Mouse (Mus musculus) limb, embryonic 14.5 days (tissue): Measurements from ENCODE around the gene Prpf18. TPM values are rescaled to one million over a fixed set of nuclear protein-coding genes. Genes with fewer than 3 reads are reported as not detected.

Experiments
- ATAC-seq: fragments of 200-750 bp; cut with Nextera tagmentation; 2 replicates; pipeline ENCODE4 v1.8.0; 2017; ENCODE audit warnings: low read depth, moderate number of reproducible peaks, moderate TSS enrichment; ENCODE audit not compliant: low FRiP score
- DNase-seq: peaks from one replicate; pipeline ENCODE4 v3.0.0-alpha.2; 2015; ENCODE audit warnings: low spot score
- H3K27ac ChIP-seq: fragments of 300-500 bp; sonication (generic); replicated peaks from 2 replicates; pipeline ENCODE4 v1.5.1; 2014; ENCODE audit warnings: low read depth, mild to moderate bottlenecking, low read length, moderate library complexity, mixed read lengths
- H3K27me3 ChIP-seq: fragments of 300-500 bp; sonication (generic); 2 replicates; pipeline ENCODE4 v1.6.1; 2014; ENCODE audit warnings: low read length, mixed read lengths; ENCODE audit not compliant: control insufficient read depth, insufficient read depth
- H3K36me3 ChIP-seq: fragments of 300-500 bp; sonication (generic); 2 replicates; pipeline ENCODE4 v1.6.1; 2014; ENCODE audit warnings: mild to moderate bottlenecking, low read length, moderate library complexity, mixed read lengths; ENCODE audit not compliant: control insufficient read depth, insufficient read depth
- H3K4me1 ChIP-seq: fragments of 300-500 bp; sonication (generic); 2 replicates; pipeline ENCODE4 v1.6.1; 2014; ENCODE audit warnings: antibody characterized with exemption, low read length, mixed read lengths; ENCODE audit not compliant: control insufficient read depth, insufficient read depth
- H3K4me2 ChIP-seq: fragments of 300-500 bp; sonication (generic); replicated peaks from 2 replicates; pipeline ENCODE4 v1.6.1; 2014; ENCODE audit warnings: low read depth, mild to moderate bottlenecking, low read length, moderate library complexity; ENCODE audit not compliant: severe bottlenecking
- H3K4me3 ChIP-seq: fragments of 300-500 bp; sonication (generic); replicated peaks from 2 replicates; pipeline ENCODE4 v1.5.1; 2014; ENCODE audit warnings: low read length
- H3K9ac ChIP-seq: fragments of 300-500 bp; sonication (generic); 2 replicates; pipeline ENCODE4 v1.6.1; 2014; ENCODE audit warnings: mild to moderate bottlenecking, low read depth, low read length, moderate library complexity; ENCODE audit not compliant: severe bottlenecking
- H3K9me3 ChIP-seq: fragments of 300-500 bp; sonication (generic); 2 replicates; pipeline ENCODE4 v1.6.1; 2016; ENCODE audit warnings: low read length; ENCODE audit not compliant: control insufficient read depth
- POLR2A ChIP-seq: fragments of 200-500 bp; IDR thresholded peaks from 2 replicates; pipeline ENCODE4 v1.8.0; 2012; ENCODE audit warnings: inconsistent platforms, mild to moderate bottlenecking, moderate library complexity, borderline replicate concordance; ENCODE audit not compliant: insufficient read depth, insufficient read length; ENCODE audit errors: extremely low read depth
- WGBS: fragments of 180-500 bp; shearing (Covaris S2); extraction: QIAGEN DNeasy Blood & Tissue Kit; methylation state at CpG from one replicate; pipeline ENCODE4 v1.1.7; 2014; 5-methylcytosine and 5-hydroxymethylcytosine counted together
- polyA plus RNA-seq, 2 experiments: library from polyadenylated mRNA; depleted of rRNA in 1 of 2; stranded (reverse) in 1 of 2; unstranded in 1 of 2; fragments of >200 nt; fragmentation: Nextera tagmentation in 1 of 2; extraction: Ambion mirVana in 1 of 2; gene quantifications; 2 replicates each; pipeline versions ENCODE4 v1.2.1 to v1.2.3; 2012 to 2014

Prpf18 gene
- polyA plus RNA-seq, 2 experiments: 26.2 to 28.0 TPM

DNA sequence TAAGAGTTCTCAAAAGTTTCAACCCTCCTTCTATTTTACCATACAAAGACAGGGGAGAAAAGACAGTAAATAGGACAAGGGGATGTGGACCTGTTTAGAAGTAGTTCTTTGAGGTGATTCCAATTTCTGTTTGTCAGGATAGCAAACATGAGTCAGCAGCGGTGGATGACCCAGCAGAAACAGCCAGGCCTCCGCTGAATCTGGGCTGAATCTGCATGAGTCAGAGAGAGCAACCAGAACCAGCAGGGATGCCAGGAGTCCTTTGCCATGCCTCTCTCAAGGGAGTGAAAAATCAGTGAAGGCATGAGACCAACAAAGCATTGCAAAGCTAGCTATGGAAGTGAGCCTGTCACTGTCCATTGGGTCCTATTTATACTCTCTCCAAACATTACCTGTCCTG, 8.8 kb upstream of the Prpf18 start:
- H3K27ac ChIP-seq: no peak overlapping the region
- no peak for ATAC-seq
- WGBS: 78% methylated on average over 2 of the region's 2 CpGs
- DNase-seq: no peak
- H3K9me3 ChIP-seq: no peaks in the 10 kb centered on the region
- H3K9ac ChIP-seq: no peak overlapping the region
- TF ChIP-seq POLR2A: no peak
- H3K4me2 ChIP-seq: no peak overlapping the region
- H3K4me3 ChIP-seq: no peak overlapping the region
- no peaks in the 10 kb centered on the region for H3K36me3 ChIP-seq
- no peaks in the 10 kb centered on the region for H3K27me3 ChIP-seq
- no peaks in the 10 kb centered on the region for H3K4me1 ChIP-seq

DNA sequence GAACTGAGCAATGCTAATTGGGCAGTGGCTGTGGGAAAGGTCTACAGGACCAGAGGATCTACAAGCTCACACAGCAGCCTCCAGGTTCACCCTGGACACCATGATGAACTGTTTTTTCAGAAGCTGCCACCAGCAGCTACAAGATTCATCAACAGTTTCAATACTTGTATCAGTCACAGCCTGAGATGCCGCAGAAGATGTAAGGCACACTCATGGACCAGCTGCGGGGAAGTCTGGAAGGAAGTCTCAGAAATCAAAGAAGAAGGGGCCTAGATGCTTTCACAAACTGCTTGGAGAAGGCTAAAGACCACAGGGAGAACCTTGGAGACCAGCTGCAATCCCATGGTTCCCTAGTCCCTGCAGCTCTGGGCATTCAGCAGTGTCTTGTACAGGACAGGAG, 2.3 kb downstream of the Prpf18 start:
- DNase-seq (no peak), ATAC-seq (no peak)
- no peak overlapping the region for H3K4me3 ChIP-seq
- H3K9me3 ChIP-seq: no peaks in the 10 kb centered on the region
- H3K27ac ChIP-seq: no peak overlapping the region
- WGBS: 98% methylated on average over 2 of the region's 2 CpGs
- no peaks in the 10 kb centered on the region for H3K27me3 ChIP-seq
- H3K9ac ChIP-seq: no peak overlapping the region
- peaks cover 29% of the 10 kb centered on the region for H3K36me3 ChIP-seq
- H3K4me1 ChIP-seq: peaks cover 4% of the 10 kb centered on the region
- no peak overlapping the region for H3K4me2 ChIP-seq
- TF ChIP-seq POLR2A: no peak

DNA sequence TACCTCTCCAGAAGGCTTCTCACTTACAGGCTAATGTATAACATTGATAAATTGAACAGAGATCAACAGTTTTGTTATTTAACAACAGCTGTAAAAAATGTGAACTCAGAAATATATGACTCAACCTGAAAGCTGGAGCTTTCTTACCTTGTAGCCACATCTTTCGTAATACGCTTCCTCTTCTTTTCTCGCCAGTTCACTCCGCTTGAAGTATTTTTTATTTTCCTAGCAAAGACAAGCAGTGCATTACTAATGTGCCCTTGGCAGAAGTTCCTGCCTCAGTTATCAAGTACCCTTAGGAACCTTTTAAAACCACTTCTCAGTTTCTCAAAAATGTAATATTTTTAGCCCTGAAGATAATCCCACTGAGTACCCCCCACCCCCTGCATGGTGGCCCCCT, 3.8 kb downstream of the Prpf18 start:
- ATAC-seq (no peak), DNase-seq (no peak)
- Histone ChIP-seq H3K4me3 (no peak overlapping the region), H3K4me1 (peaks cover 4% of the 10 kb centered on the region), H3K27ac (no peak overlapping the region), H3K9me3 (no peaks in the 10 kb centered on the region), H3K36me3 (peaks cover 35% of the 10 kb centered on the region), H3K27me3 (no peaks in the 10 kb centered on the region), H3K9ac (no peak overlapping the region), H3K4me2 (no peak overlapping the region)
- WGBS: 97% methylated on average over 4 of the region's 4 CpGs
- TF ChIP-seq POLR2A: no peak

DNA sequence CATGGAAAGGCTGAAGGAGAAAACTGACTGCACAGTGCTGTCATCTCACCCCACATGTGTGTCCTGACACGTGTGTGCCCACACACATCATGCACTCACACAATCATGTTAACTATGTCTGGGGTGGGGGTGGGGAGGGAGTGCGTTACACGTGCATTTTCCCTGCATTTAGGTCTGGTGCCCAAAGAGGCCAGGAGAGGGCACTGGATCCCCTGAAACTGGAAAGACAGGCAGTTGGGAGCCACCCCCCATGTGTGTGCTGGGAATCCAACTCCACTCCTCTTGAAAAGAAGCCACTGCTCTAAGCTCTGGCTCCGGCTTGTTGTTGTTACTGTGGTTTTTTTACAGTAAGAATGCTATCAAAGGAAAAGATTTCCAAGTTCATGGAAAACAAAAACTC, 6.8 kb downstream of the Prpf18 start:
- ATAC-seq (no peak), DNase-seq (no peak)
- no peaks in the 10 kb centered on the region for H3K27me3 ChIP-seq
- no peak overlapping the region for H3K9ac ChIP-seq
- no peaks in the 10 kb centered on the region for H3K9me3 ChIP-seq
- H3K4me3 ChIP-seq: no peak overlapping the region
- no peaks in the 10 kb centered on the region for H3K4me1 ChIP-seq
- WGBS: 82% methylated on average over 4 of the region's 4 CpGs
- TF ChIP-seq POLR2A: no peak
- peaks cover 49% of the 10 kb centered on the region for H3K36me3 ChIP-seq
- H3K4me2 ChIP-seq: no peak overlapping the region
- no peak overlapping the region for H3K27ac ChIP-seq

DNA sequence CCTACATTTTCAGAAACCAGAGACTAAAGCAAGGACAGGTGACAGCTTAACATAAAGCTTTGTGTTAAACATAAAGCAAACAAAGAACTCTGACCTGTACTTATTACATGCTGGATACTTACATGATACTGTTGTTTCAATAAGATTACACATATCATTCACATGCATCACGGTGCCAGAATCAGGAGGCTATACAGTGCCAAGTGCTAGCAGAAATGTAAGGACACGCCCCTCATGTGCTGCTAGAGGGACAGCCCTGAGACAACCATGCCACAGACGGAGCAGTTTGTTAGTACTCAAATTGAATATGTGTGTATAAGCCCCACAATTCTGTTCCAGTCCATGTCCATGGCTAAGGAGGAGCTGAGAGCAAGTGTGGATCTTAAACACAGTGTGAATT, 13.7 kb downstream of the Prpf18 start:
- ATAC-seq (no peak), DNase-seq (no peak)
- Histone ChIP-seq H3K4me3 (no peak overlapping the region), H3K4me2 (no peak overlapping the region), H3K27ac (no peak overlapping the region), H3K4me1 (no peaks in the 10 kb centered on the region), H3K9ac (no peak overlapping the region), H3K9me3 (no peaks in the 10 kb centered on the region), H3K27me3 (no peaks in the 10 kb centered on the region), H3K36me3 (peaks cover 78% of the 10 kb centered on the region)
- no peak for TF ChIP-seq POLR2A
- WGBS: 85% methylated on average over 3 of the region's 3 CpGs

DNA sequence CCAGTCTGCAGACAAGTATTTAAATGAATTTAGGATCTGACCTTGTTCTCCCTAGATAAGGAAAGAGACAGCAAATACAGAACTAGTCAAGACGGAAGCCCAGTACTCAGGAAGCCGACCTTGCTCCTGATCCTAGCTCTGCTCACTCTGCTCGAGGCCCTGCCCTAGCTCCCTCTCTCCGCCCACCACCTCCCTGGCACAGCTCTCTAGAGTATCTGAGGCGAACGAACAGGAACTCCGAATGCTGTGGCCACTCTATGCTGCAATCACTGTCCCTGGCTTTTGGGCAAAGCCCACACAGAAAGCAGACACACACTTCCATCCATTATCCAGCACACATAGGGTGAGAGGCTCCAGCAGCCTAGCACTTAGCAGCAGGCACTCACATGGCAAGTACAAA, 15.3 kb downstream of the Prpf18 start:
- Histone ChIP-seq H3K4me2 (no peak overlapping the region), H3K36me3 (peaks cover 79% of the 10 kb centered on the region)
- whole genome bisulfite sequencing: 93% methylated on average over 7 of the region's 7 CpGs

More for the DNA sequence above, 15.3 kb downstream of the Prpf18 start:
- ATAC-seq (no peak), DNase-seq (no peak)
- no peak for TF ChIP-seq POLR2A
- Histone ChIP-seq H3K9ac (no peak overlapping the region), H3K9me3 (no peaks in the 10 kb centered on the region), H3K4me1 (no peaks in the 10 kb centered on the region), H3K4me3 (no peak overlapping the region), H3K27ac (no peak overlapping the region), H3K27me3 (no peaks in the 10 kb centered on the region)
